Mouse (Mus musculus) heart, adult 11 months (tissue): ENCODE measurements around the gene Glt8d2.
A peak's percentile ranks its signal among the peaks of the same experiment; 100 is the strongest.
"Not testable (repeated sequence)": the region's sequence is repeated elsewhere in the genome, so short reads cannot be mapped to it uniquely, and the experiment has no call there.

ENCODE experiments used
- DNase-seq: peaks from one replicate; pipeline ENCODE4 v3.0.0; 2022

Gene Glt8d2

DNA sequence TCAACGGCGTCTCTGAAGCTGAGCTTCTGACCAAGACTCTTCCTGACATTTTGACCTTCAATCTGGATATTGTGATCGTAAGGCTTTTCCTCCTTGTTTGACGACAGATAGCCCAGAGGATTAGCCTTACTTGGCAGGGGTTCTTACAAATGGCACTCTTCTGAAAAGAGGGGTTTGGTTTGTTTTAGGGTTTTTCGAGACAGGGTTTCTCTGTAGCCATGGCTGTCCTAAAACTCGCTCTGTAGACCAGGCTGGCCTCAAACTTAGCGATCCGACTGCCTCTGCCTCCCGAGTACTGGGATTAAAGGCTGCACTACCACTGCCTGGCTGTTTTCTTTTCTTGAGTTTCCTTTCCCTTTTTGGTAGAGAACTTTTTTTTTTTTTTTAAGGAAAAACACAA lies 49.0 kb downstream of the Glt8d2 start:
- peak; percentile 57 for DNase-seq

DNA sequence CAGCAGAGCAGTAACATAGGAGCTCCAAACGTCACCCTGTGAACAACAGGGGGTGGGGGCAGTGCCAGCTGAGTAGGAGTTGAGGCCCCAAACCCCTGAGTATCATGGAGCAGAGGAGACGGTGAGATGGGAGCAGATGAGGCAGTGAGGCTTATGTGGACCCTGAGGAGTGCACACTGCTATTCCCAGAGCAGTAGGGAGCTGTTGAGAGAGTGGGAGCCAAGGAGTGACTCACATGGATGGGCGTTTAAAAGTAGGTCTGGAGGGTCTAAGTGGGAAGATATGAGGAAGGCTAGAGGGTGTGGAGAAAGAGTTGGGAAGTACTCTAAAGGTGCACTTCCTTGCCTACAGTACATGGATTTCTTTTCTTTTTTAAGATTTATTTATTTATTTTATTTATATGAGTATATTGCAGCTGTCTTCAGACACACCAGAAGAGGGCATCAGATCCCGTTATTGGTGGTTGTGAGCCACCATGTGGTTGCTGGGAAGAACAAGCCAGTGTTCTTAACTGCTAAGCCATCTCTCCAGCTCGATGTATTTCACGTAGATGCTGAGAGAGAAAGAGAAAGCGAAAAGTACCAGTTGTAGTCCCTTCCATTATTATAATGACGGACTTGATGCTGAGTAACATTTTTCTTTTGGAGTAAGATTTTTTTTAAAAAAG lies 51.3 kb downstream of the Glt8d2 start:
- DNase-seq: no peak

DNA sequence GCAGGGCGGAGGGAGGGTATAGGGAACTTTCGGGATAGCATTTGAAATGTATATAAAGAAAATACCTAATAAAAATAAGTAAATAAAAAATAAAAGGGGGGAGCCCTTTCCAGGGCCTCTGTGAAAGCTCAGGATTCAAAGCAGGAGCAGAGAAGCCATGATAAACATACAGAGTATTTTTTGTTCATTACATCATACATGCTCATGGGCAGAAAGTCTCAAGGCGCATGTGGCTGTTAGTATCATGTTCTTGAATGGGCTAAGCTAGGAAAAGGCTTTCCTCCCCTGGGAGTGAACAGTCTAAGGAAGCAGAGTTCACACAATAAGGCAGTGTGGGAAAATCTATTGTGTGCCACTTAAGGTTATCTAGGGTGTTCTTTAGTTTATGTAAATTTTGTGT lies 54.1 kb downstream of the Glt8d2 start:
- DNase-seq: peak; percentile 68

DNA sequence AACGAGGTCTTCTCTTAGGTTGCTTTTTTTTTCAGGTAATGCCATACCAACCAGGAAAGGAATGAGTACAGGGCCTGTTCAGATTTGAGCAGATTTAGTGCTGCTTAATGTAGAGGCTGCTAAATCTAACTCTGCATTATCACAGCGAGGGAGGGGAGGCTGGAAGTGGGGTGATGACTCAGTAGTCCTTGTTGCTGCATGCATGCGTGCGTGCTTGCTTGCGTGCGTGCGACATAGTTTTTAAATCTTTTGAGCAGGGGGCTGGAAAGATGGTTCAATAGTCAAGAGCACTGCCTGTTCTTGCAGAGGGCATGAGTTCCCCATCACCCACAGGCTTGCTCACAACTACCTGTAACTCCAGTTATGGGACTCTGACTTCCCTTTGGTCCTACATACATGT lies 56.1 kb downstream of the Glt8d2 start:
- peak; percentile 58 for DNase-seq

DNA sequence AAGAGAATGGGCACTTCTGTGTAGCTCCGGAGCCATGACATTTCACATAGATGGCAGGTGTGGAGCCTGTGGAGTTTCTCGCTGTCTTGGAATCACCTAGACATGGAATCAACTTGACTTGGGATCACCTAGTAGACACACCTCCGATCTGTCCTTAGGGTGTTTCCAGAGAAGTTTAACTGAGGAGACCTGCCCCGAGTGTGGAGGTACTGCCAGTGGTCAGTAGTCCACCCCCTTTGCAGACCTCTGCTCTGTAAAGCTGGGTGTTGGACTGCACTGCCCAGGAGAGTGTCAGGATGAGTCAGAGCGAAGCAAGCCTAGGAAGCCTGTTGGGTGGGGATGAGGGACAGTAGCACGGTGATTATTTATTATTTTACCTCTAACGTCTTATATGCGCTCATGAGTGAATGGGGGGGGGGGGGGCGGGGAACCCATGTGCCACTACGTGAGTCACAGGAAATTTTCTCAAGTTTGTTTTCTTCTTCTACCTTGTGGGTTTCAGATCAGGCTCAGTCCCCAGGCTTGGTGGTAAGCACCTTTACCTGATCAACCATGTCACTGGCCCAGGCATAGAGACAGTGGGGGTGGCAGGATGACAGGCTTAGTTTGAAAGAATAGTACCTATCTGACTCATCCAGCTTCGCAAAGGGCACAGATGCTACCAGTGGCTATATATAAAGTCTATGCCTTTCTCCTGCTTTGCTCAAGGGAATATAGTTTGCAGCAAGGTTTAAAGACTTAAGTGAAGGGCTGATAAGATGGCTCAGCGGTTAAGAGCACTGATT lies 57.8 kb downstream of the Glt8d2 start:
- peak; percentile 81 for DNase-seq

DNA sequence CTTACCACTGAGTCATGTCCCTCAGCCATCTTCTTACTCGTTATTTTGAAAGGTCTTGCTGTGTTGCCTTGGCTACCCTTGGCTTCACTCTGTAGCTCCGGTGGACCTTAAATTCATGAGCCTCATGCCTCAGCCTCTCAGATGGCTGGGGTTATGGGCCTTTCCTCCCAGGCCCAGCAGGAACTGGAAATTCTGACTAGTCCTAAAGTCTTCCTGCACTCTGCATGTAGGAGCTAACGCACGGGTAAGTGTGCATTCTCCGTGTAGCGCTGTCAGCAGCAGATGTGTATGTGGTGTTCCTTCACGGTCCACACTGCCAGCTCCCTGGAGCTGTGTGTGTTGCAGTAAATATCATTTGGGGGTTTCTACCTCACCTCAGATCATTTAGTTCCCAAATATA lies 59.3 kb downstream of the Glt8d2 start:
- no peak for DNase-seq

DNA sequence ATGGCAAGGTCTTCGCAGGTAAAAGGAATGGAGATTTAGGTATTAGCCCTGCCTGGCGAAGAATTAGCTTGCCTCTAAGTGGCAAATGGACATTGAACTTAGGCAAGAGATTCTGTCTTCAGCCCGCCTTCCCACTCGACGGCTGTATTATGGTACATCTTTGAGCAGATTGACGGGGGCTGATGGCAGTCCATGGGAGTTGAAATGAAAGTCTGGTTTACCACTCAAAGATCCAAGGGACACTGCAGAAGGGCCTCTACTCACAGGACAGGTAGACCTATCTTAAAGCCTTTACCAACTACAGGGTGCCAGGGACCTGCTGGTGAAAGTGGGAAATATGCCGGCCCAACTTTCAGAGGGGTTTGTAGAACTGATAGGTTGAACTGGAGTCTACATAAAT lies 60.0 kb downstream of the Glt8d2 start:
- DNase-seq: peak; percentile 89

DNA sequence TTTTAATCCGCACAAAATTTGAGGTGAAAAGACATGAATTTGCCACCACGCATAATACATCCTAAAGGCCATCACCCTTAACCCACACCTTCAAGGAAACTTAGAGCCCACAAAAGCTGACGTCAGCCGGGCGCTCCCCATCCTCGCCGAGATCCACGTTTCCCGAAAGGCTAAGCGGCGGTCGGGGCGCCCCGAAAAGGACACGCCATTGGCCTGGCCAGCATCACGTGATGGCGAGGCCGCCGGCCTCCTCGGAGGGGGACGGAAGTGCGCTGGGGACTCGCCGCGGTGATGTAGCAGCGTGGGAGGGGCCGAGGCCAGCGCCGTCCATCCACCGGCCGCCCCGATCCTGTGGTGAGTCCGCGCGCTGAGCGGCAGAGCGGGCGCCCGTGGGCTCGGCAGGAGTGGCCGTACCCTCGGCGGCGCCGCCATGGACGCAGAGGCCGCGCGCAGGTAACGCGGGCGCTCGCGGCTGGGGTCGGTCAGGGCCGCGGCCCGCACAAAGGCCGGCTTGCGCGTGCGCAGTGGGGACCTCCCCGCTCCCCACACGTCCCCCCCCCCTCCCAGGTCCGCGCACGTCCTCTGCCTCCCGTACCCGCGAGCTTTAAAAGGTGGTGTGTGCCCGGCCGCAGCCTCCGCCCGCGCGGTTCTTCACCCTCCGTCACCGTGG lies 60.7 kb downstream of the Glt8d2 start, which contains the start of gene Tdg:
TSS of gene Tdg (plus strand) at position 243 of the 670 bp plus-strand sequence.
- peak; percentile 100 for DNase-seq

DNA sequence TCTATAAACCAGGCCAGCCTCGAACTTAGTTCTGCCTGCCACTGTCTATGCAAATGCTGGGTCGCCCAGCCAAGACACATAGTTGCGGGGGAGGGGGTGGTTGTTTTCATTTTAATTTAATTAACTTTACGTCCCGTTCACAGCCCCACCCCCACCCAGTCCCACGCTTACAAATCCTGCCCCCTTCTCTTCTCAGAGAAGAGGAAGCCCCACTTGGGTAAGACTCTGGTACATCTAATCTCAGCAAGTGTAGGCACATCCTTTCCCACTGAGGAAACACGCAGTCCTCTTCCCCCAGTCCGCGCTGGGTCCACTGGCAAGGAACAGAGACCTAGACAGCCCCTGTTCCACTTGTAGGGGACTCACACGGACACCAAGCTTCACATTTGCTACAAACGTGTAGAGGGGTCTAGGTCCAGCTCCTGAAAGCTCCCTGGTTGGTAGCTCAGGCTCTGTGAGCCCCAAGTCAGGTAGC lies 61.3 kb downstream of the Glt8d2 start:
- DNase-seq: no peak

DNA sequence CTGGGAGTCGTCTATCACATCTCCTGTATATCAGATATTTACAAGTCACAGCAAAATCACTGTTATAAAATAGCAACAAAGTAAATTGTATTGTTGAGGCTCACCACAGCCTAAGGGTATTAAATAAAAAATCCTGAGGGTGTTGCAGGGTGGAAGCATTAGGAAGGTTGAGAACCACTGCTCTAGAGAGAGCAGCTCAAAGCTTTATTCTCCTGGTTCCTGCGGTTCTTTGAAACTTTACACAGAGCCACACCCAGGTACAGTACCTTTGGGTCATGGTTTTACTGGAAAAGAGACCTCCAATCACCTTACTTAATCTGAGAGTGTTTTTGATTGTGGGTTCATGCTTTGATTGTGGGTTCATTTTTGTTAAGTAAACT lies 66.9 kb downstream of the Glt8d2 start:
- DNase-seq: not testable (repeated sequence)

DNA sequence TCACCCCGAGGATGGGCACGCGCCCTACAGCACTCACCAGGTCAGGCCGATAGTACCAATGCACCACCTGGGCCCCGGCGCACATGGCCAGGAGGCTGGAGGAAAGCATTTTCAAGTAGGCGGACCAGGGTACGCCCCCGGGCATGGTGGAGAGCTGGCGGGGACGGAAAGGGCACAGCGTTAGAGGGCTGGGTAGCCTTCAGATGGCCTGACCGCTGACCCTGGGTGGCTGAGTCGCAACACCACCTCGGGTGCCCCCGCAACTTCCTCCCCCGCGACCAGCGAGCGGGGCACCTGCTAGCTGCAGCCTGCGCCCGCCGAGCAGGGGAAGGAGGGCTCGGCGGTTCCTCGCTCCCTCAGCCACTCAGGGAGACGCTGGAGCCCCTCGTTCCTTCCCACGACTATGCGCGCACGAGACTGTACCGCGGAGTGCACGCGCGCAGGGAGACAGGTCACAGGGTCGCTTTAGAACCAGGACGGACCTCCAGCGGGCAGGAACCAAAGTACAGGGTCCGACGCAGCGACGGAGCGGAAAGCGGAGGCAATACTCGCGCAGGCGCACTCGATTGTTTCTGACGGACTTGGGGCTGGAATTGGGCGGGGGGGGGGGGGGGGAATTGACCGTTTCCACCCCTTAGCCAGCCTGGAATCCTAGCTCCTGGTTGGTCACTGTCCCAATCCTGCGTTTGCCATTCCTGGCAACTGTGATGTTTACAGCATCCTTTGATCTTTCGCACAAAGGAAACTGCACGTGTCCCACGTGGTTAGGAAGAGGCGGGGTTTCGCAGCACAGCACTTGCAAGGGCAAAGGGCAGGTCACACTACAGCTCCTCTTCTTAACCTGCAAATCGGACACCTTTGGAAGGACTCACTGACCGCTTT lies 67.5 kb downstream of the Glt8d2 start, which contains the start of gene 1190007I07Rik:
TSS of gene 1190007I07Rik (minus strand) at position 558 of the 882 bp plus-strand sequence.
- DNase-seq: peak; percentile 99

DNA sequence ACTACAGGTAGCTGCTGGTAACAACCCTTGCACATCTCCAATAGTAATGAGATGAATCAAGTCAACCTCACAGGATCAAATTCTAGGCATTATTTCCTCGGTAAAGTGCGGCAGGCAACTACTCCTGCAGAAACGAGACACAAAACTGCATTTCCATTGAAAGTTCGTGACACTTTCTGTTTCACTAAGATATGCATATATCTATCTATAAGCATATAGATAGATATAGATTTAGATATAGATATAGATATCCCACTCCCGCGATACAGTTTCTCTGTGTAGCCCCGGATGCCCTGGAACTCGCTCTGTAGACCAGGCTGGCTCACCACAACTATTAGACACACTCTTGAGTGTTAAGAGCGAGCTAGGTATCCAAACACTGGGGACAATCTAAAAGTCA lies 68.2 kb downstream of the Glt8d2 start:
- DNase-seq: no peak
